Mouse (Mus musculus): Measurements from ENCODE around the gene Nt5c2.

DNA sequence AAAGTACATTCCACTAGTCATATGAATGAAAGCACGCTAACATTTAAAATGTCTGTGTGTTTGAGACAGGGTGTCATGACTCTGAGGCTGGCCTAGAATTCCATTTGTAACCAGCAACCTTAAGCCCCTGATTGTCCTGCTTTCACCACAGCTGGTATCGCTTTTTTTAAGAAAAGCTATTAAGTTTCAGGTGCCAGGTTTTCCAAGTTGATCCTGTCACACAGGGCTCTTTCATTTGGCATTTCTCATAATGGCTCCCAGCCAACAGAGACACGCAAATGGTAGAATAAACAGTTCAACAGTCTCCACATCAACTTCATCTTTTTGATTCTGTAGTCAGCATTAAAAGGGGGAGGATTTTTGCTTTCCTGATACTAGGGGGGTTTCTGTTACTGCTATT is 56.4 kb downstream of the Nt5c2 start:
- TF ChIP-seq POLR2A (IDR thresholded peaks at IDR 0.05; ENCODE audit: low read depth, low read length) (no peak), CTCF (IDR thresholded peaks at IDR 0.05; ENCODE audit: borderline replicate concordance, insufficient read depth, low read length) (no peak)
